Mouse (Mus musculus): ENCODE measurements at regions not wholly inside any gene's neighbourhood (a gene's known extent, or its start where the extent isn't known, plus 50 kb on each side); places are given as distances from the start of the nearest gene placed in this dataset.

GRCm38 (mm10) chr19:26492806-26493205 lies 112.0 kb upstream of the Smarca2 start:
- no peak overlapping the region for H3K4me3 ChIP-seq (replicated peaks)
- ATAC-seq (replicated peaks; ENCODE audit: low FRiP score) = no peak
- H3K36me3 ChIP-seq = no peaks in the 10 kb centered on the region
- no peaks in the 10 kb centered on the region for H3K9me3 ChIP-seq (replicated peaks)
- no peaks in the 10 kb centered on the region for H3K27me3 ChIP-seq
- no peaks in the 10 kb centered on the region for H3K4me1 ChIP-seq
- H3K9ac ChIP-seq = no peak overlapping the region
- no peak overlapping the region for H3K27ac ChIP-seq
- 55% methylated on average over 2 of the region's 2 CpGs for WGBS
- no peak overlapping the region for H3K4me2 ChIP-seq

DNA sequence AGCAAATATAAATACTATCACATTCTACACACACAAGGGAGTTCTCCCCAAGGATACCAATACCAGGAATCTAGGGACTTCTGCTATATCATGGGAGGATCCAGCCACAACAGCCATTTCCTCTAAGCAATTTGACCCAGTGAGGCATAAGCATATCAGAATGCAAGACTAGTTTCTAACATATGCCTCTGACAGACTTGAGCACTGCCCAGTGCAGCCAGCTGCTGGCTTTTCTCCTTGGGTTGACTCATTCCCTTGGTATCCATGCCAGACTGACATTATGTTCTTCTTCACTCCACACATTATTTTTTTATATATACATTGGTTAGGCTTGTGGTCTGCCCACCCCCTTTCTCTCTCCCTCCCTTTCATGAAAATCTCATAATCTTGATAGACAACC lies 103.8 kb upstream of the Smarca2 start:
- no peak overlapping the region for H3K27ac ChIP-seq
- H3K9me3 ChIP-seq (replicated peaks) = no peaks in the 10 kb centered on the region
- no peaks in the 10 kb centered on the region for H3K36me3 ChIP-seq
- no peaks in the 10 kb centered on the region for H3K4me1 ChIP-seq
- H3K27me3 ChIP-seq = no peaks in the 10 kb centered on the region
- H3K4me3 ChIP-seq (replicated peaks) = no peak overlapping the region
- no peak for ATAC-seq (replicated peaks; ENCODE audit: low FRiP score)
- H3K9ac ChIP-seq = no peak overlapping the region
- no peak overlapping the region for H3K4me2 ChIP-seq

DNA sequence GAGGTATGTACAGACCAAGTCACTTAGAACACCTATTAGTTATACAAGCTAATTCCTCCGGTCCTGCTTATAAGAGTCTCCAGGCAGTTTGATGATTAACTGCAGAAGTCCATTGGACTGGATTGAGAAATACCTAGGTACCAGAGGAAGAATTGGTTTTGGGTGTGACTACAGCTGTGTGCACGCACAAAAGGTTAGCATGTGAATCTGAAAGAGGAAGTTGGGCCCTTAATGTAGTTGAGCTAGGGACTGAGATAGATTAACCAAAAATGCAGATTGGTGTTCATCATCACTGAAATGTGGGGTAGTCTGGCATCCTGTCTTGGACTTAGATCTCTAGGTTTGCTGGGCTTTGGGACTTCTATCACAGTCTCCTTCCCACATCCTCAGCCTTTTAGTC lies 100.8 kb upstream of the Smarca2 start:
- Histone ChIP-seq H3K27ac (no peak overlapping the region), H3K36me3 (no peaks in the 10 kb centered on the region), H3K4me2 (no peak overlapping the region), H3K9me3 (replicated peaks) (no peaks in the 10 kb centered on the region), H3K27me3 (no peaks in the 10 kb centered on the region), H3K4me1 (no peaks in the 10 kb centered on the region), H3K9ac (no peak overlapping the region), H3K4me3 (replicated peaks) (no peak overlapping the region)
- no peak for ATAC-seq (replicated peaks; ENCODE audit: low FRiP score)
- 84% methylated on average over 2 of the region's 2 CpGs for WGBS

DNA sequence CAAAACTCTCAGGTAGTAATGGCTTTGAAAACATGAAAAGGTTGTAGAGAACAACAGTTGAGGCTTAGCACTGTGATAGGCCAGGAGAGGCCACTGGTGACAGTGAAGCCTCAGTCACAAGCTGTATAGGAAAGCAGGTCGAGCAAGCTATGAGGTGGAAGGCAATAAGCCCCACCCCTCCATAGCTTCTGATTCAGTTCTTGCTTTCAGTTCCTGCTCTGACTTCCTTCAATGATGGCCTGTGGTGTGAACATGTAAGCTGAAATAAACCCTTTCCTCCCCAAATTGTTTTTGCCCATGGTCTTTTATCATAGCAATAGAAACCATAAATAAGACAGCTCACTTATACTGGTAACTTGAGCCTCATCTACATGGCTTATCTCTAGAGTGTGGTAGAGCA lies 98.0 kb upstream of the Smarca2 start:
- Histone ChIP-seq H3K4me1 (no peaks in the 10 kb centered on the region), H3K27me3 (no peaks in the 10 kb centered on the region), H3K36me3 (no peaks in the 10 kb centered on the region), H3K4me3 (replicated peaks) (no peak overlapping the region), H3K27ac (no peak overlapping the region), H3K4me2 (no peak overlapping the region), H3K9me3 (replicated peaks) (no peaks in the 10 kb centered on the region), H3K9ac (no peak overlapping the region)
- no peak for ATAC-seq (replicated peaks; ENCODE audit: low FRiP score)
- 59% methylated on average over 1 of the region's 1 CpGs for WGBS

GRCm38 (mm10) chr19:26507986-26508385 lies 96.9 kb upstream of the Smarca2 start:
- H3K9me3 ChIP-seq (replicated peaks) = no peaks in the 10 kb centered on the region
- no peak for ATAC-seq (replicated peaks; ENCODE audit: low FRiP score)
- WGBS = 77% methylated on average over 11 of the region's 11 CpGs
- no peaks in the 10 kb centered on the region for H3K27me3 ChIP-seq
- H3K4me1 ChIP-seq = no peaks in the 10 kb centered on the region
- no peak overlapping the region for H3K4me2 ChIP-seq
- no peak overlapping the region for H3K27ac ChIP-seq
- H3K4me3 ChIP-seq (replicated peaks) = no peak overlapping the region
- no peaks in the 10 kb centered on the region for H3K36me3 ChIP-seq
- H3K9ac ChIP-seq = no peak overlapping the region

DNA sequence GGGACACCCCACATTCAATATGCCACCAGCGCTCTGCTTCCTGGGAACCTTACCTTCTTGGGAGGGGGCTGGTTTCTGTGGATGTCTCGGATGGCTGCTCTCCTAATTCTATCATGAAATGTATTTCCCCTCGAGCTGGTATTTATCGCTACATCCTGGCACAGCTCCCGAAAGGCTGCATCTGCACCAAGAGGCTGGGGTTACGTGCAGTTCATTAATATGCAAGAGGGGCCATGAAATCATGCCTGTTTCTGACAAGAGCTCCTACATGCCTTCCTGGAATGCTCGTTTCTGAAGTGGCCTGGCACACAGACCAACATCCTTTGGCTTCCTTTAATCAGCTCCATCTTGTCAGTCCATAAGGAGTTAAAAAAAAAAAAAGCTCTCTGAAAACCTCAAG lies 96.2 kb upstream of the Smarca2 start:
- no peak overlapping the region for H3K9ac ChIP-seq
- ATAC-seq (replicated peaks; ENCODE audit: low FRiP score) = 0 out of 2 replicates have a peak, but pooled peaks have one; percentile 25
- H3K4me2 ChIP-seq = no peak overlapping the region
- no peak overlapping the region for H3K27ac ChIP-seq
- no peaks in the 10 kb centered on the region for H3K27me3 ChIP-seq
- no peak overlapping the region for H3K4me3 ChIP-seq (replicated peaks)
- no peaks in the 10 kb centered on the region for H3K36me3 ChIP-seq
- 49% methylated on average over 7 of the region's 7 CpGs for WGBS
- H3K4me1 ChIP-seq = no peaks in the 10 kb centered on the region
- no peaks in the 10 kb centered on the region for H3K9me3 ChIP-seq (replicated peaks)

DNA sequence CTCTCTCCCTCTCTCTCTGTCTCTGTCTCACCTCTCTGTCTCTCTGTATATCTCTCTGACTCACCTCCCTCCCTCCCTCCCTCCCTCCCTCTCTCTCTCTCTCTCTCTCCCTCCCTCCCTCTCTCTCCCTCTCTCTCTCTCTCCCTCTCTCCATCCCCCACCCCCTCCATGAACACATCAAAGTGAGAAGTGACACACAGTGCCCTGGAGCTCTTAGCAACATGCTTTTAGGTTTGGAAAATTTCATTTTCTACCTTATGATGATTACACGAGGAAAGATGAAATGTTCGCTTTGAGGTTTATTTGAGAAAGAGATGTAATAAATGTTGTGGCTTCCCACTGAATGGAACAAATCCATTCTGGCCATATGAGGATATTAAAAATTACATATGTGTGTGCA lies 95.6 kb upstream of the Smarca2 start:
- no peaks in the 10 kb centered on the region for H3K27me3 ChIP-seq
- H3K27ac ChIP-seq = no peak overlapping the region
- 80% methylated on average over 2 of the region's 2 CpGs for WGBS
- H3K9me3 ChIP-seq (replicated peaks) = no peaks in the 10 kb centered on the region
- no peak overlapping the region for H3K4me3 ChIP-seq (replicated peaks)
- no peaks in the 10 kb centered on the region for H3K36me3 ChIP-seq
- no peak overlapping the region for H3K9ac ChIP-seq
- no peaks in the 10 kb centered on the region for H3K4me1 ChIP-seq
- no peak overlapping the region for H3K4me2 ChIP-seq
- ATAC-seq (replicated peaks; ENCODE audit: low FRiP score) = no peak

- no peak overlapping the region for H3K9ac ChIP-seq
- 75% methylated on average over 12 of the region's 12 CpGs for whole genome bisulfite sequencing
These were observed 94.7 kb upstream of the Smarca2 start for GRCm38 (mm10) chr19:26510185-26510584.

DNA sequence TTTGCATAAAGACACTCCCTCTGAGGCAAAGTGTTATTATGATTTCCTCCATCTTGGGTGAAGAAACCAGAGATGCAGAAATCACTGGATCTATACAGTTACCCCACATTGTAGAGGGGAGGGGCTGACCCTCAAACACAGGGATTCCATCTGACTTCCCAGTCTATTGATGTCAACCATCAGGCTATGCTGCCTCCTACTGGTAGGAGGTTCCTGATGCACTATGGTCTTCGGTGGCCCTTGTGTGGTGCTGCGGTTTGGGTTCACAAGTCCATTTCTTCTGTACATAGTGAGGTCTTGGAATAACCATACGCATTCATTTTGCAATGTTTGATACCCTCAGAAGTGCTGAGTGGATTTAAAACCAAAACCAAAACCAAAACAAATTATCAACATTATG lies 94.0 kb upstream of the Smarca2 start:
- Histone ChIP-seq H3K4me1 (no peaks in the 10 kb centered on the region), H3K9me3 (replicated peaks) (no peaks in the 10 kb centered on the region), H3K36me3 (no peaks in the 10 kb centered on the region), H3K27me3 (no peaks in the 10 kb centered on the region), H3K9ac (no peak overlapping the region), H3K4me3 (replicated peaks) (no peak overlapping the region), H3K27ac (no peak overlapping the region), H3K4me2 (no peak overlapping the region)
- no peak for ATAC-seq (replicated peaks; ENCODE audit: low FRiP score)
- 95% methylated on average over 3 of the region's 3 CpGs for WGBS

More at GRCm38 (mm10) chr19:26510185-26510584, 94.7 kb upstream of the Smarca2 start:
- Histone ChIP-seq H3K27ac (no peak overlapping the region), H3K9me3 (replicated peaks) (no peaks in the 10 kb centered on the region), H3K36me3 (no peaks in the 10 kb centered on the region), H3K4me2 (no peak overlapping the region), H3K27me3 (no peaks in the 10 kb centered on the region), H3K4me3 (replicated peaks) (no peak overlapping the region), H3K4me1 (no peaks in the 10 kb centered on the region)
- no peak for ATAC-seq (replicated peaks; ENCODE audit: low FRiP score)

- H3K27me3 ChIP-seq = no peaks in the 10 kb centered on the region
- no peak for ATAC-seq (replicated peaks; ENCODE audit: low FRiP score)
- 84% methylated on average over 6 of the region's 6 CpGs for WGBS
- H3K27ac ChIP-seq = no peak overlapping the region
- H3K36me3 ChIP-seq = no peaks in the 10 kb centered on the region
- no peak overlapping the region for H3K4me3 ChIP-seq (replicated peaks)
- no peak overlapping the region for H3K4me2 ChIP-seq
- H3K9me3 ChIP-seq (replicated peaks) = no peaks in the 10 kb centered on the region
- no peak overlapping the region for H3K9ac ChIP-seq
- no peaks in the 10 kb centered on the region for H3K4me1 ChIP-seq
These were observed 93.1 kb upstream of the Smarca2 start for GRCm38 (mm10) chr19:26511756-26512155.

DNA sequence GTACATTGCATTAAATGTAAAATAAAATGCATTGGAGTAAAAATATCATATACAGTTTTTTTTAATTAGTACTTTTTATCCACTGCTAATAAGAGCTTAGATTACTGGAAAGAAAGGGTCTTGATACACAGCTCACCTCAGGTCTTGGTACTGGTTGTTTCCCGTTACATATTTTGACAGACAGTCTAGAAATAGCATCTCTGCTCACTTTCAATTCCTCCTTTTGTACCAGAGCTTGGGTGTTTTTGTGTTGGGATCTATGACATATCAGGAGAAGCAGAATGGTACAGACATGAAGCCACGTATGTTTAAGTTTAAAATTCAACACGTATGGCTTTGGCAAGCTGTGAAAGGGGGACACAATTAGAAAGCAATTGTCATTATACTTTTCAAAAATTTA lies 80.3 kb upstream of the Smarca2 start:
- Histone ChIP-seq H3K36me3 (no peaks in the 10 kb centered on the region), H3K4me3 (replicated peaks) (no peak overlapping the region), H3K27ac (no peak overlapping the region), H3K4me2 (no peak overlapping the region), H3K9me3 (replicated peaks) (no peaks in the 10 kb centered on the region), H3K4me1 (no peaks in the 10 kb centered on the region), H3K9ac (no peak overlapping the region), H3K27me3 (no peaks in the 10 kb centered on the region)
- 88% methylated on average over 3 of the region's 3 CpGs for whole genome bisulfite sequencing
- ATAC-seq (replicated peaks; ENCODE audit: low FRiP score) = no peak

DNA sequence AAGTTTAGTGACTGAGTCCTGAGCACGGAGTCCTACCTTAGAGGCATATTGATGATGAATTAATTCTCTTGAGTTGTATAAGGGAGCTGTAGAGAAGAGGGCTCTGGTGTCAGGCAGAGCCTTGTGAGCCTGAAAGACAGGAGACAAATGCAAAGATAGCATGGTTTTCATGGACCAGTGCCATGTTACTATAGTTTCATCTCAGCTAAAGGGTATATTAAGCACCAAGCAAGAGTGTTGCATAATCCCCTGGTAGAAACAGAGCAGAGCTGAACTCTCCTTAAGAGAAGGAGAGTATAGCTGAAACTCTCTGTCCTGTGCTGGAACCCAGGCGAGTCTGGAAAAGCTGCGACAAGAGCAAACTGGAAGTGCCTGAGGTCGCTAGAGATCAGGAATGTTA lies 73.5 kb upstream of the Smarca2 start:
- no peak overlapping the region for H3K4me3 ChIP-seq (replicated peaks)
- H3K9ac ChIP-seq = no peak overlapping the region
- no peak for ATAC-seq (replicated peaks; ENCODE audit: low FRiP score)
- no peaks in the 10 kb centered on the region for H3K4me1 ChIP-seq
- no peaks in the 10 kb centered on the region for H3K36me3 ChIP-seq
- no peak overlapping the region for H3K4me2 ChIP-seq
- no peaks in the 10 kb centered on the region for H3K27me3 ChIP-seq
- 82% methylated on average over 4 of the region's 4 CpGs for WGBS
- no peaks in the 10 kb centered on the region for H3K9me3 ChIP-seq (replicated peaks)
- no peak overlapping the region for H3K27ac ChIP-seq

DNA sequence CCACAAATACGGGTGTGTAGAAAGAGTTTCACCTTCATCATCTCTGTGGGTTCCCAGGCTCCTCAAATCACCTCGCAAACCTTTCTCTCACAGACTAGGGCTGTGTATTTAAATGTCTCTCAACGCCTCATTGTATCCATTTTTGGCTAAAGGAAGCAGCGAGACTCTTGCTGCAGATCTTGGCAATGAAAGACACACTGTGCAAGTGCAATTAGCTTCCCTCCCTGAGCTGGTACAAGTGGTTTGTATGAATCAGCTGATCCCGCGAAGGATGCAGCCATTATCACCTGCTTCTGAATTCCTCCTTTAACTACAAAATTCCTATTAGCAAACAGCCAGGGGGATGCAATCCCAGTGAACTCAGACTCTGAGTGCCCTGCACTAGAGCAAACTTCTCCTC lies 72.3 kb upstream of the Smarca2 start:
- no peak for ATAC-seq (replicated peaks; ENCODE audit: low FRiP score)
- Histone ChIP-seq H3K4me1 (no peaks in the 10 kb centered on the region), H3K27ac (no peak overlapping the region), H3K36me3 (no peaks in the 10 kb centered on the region), H3K27me3 (no peaks in the 10 kb centered on the region), H3K4me2 (no peak overlapping the region), H3K4me3 (replicated peaks) (no peak overlapping the region), H3K9ac (no peak overlapping the region), H3K9me3 (replicated peaks) (no peaks in the 10 kb centered on the region)
- 57% methylated on average over 6 of the region's 6 CpGs for WGBS

Data from kidney, embryonic 15.5 days (tissue).